18 mouse cellular contexts compared by ENCODE assay signal in genomic region chr6:140661111-140661510, GRCm38 (mm10). TPM values are rescaled to one million over a fixed set of nuclear protein-coding genes. Genes with fewer than 3 reads are reported as not detected.
DNase-seq lines count a peak whose midpoint lies in the region; ATAC-seq and TF ChIP-seq lines count a peak whose summit lies in the region.
"Had no signal": no experiment of that assay in that cellular context is flagged by ENCODE, and none has a peak within 500 bp of the region (broad histone marks: within the 10 kb centered on the region; RNA-seq: fewer than 3 reads in every experiment).

No protein-coding gene starts in this region.

- DNase-seq in forebrain, embryonic 14.5 days (ENCODE audit: low spot score) = peak; percentile 54
- no peak for DNase-seq in forebrain, embryonic 11.5 days (ENCODE audit: low spot score)
- no peak for DNase-seq in limb, embryonic 10.5 days (ENCODE audit: low spot score)
- DNase-seq in fat pad, adult 2 months (ENCODE audit: extremely low read depth, low read depth, low spot score) = peak; percentile 34
- peak; percentile 31 for DNase-seq in liver, postnatal 0 days
- no peak for DNase-seq in left cerebral cortex, postnatal 4 days
- DNase-seq in midbrain, embryonic 10.5 days (ENCODE audit: low spot score) = no peak
- DNase-seq: adrenal gland, adult 8-10 months; cerebellum, adult 8-10 months; gastrocnemius, postnatal 10 days had no signal

- peak; percentile 41; the same call in 1 of the 2 replicates for ATAC-seq in forebrain, embryonic 14.5 days
- ATAC-seq in forebrain, embryonic 11.5 days (replicated peaks; ENCODE audit: low FRiP score) = no peak
- ATAC-seq in limb, embryonic 13.5 days (ENCODE audit: low FRiP score, low read depth) = no peak
- peak; percentile 80 for ATAC-seq in liver, postnatal 0 days
- ATAC-seq: inflammation-experienced regulatory T-cells, adult 6 months had no signal

- no peaks in the 10 kb centered on the region for H3K9me3 ChIP-seq in forebrain, embryonic 14.5 days (replicated peaks; ENCODE audit: control insufficient read depth, low read length)
- H3K9me3 ChIP-seq in forebrain, embryonic 11.5 days (ENCODE audit: control insufficient read depth, low read length) = no peaks in the 10 kb centered on the region
- no peaks in the 10 kb centered on the region for H3K9me3 ChIP-seq in limb, embryonic 13.5 days
- no peaks in the 10 kb centered on the region for H3K9me3 ChIP-seq in limb, embryonic 10.5 days (replicated peaks)
- H3K9me3 ChIP-seq in liver, postnatal 0 days (ENCODE audit: low read length) = no peaks in the 10 kb centered on the region
- H3K9me3 ChIP-seq in midbrain, embryonic 10.5 days (replicated peaks) = no peaks in the 10 kb centered on the region
- H3K9me3 ChIP-seq: embryonic facial prominence, embryonic 12.5 days; heart, embryonic 12.5 days; kidney, embryonic 15.5 days; lung, embryonic 15.5 days; megakaryocyte, embryonic 14.5 days had no signal

- no peak for TF ChIP-seq CTCF in liver, postnatal 0 days (IDR thresholded peaks at IDR 0.05; ENCODE audit: low read depth)

- H3K4me3 ChIP-seq in forebrain, embryonic 14.5 days (ENCODE audit: low read depth, low read length) = no peak overlapping the region
- no peak overlapping the region for H3K4me3 ChIP-seq in forebrain, embryonic 11.5 days (ENCODE audit: low read depth, low read length)
- H3K4me3 ChIP-seq in limb, embryonic 13.5 days = no peak overlapping the region
- H3K4me3 ChIP-seq in limb, embryonic 10.5 days = no peak overlapping the region
- no peak overlapping the region for H3K4me3 ChIP-seq in liver, postnatal 0 days (ENCODE audit: low read depth, low read length)
- H3K4me3 ChIP-seq in midbrain, embryonic 10.5 days = no peak overlapping the region
- H3K4me3 ChIP-seq: embryonic facial prominence, embryonic 12.5 days; heart, embryonic 12.5 days; kidney, embryonic 15.5 days; lung, embryonic 15.5 days; megakaryocyte, embryonic 14.5 days had no signal

- intact Hi-C loops in left cerebral cortex, postnatal 4 days (cut with DNase I) = no loop called here

- no peaks in the 10 kb centered on the region for H3K36me3 ChIP-seq in forebrain, embryonic 14.5 days (ENCODE audit: control insufficient read depth, insufficient read depth, low read length)
- H3K36me3 ChIP-seq in forebrain, embryonic 11.5 days (ENCODE audit: control insufficient read depth, insufficient read depth, low read length) = no peaks in the 10 kb centered on the region
- H3K36me3 ChIP-seq in limb, embryonic 13.5 days = peaks cover 13% of the 10 kb centered on the region
- no peaks in the 10 kb centered on the region for H3K36me3 ChIP-seq in limb, embryonic 10.5 days
- H3K36me3 ChIP-seq in liver, postnatal 0 days (replicated peaks; ENCODE audit: insufficient read depth, low read length) = no peaks in the 10 kb centered on the region
- H3K36me3 ChIP-seq in midbrain, embryonic 10.5 days = 0 out of 2 replicates have a peak, but pooled peaks cover 1% of the 10 kb centered on the region
- H3K36me3 ChIP-seq: embryonic facial prominence, embryonic 12.5 days; heart, embryonic 12.5 days; lung, embryonic 15.5 days had no signal

- H3K9ac ChIP-seq in forebrain, embryonic 14.5 days (ENCODE audit: low read length) = no peak overlapping the region
- no peak overlapping the region for H3K9ac ChIP-seq in forebrain, embryonic 11.5 days (ENCODE audit: low read length)
- H3K9ac ChIP-seq in limb, embryonic 13.5 days = no peak overlapping the region
- H3K9ac ChIP-seq in liver, postnatal 0 days (replicated peaks) = no peak overlapping the region
- H3K9ac ChIP-seq: embryonic facial prominence, embryonic 12.5 days; heart, embryonic 12.5 days; kidney, embryonic 15.5 days; lung, embryonic 15.5 days had no signal

- 82% methylated on average over 10 of the region's 10 CpGs for WGBS in forebrain, embryonic 14.5 days
- WGBS in forebrain, embryonic 11.5 days = 95% methylated on average over 10 of the region's 10 CpGs
- 84% methylated on average over 10 of the region's 10 CpGs for WGBS in limb, embryonic 13.5 days
- 94% methylated on average over 10 of the region's 10 CpGs for WGBS in limb, embryonic 10.5 days
- WGBS in liver, postnatal 0 days (ENCODE audit: insufficient replicate concordance) = 63% methylated on average over 10 of the region's 10 CpGs
- 94% methylated on average over 10 of the region's 10 CpGs for WGBS in midbrain, embryonic 10.5 days

- H3K27ac ChIP-seq in forebrain, embryonic 14.5 days (ENCODE audit: low read depth, low read length) = no peak overlapping the region
- H3K27ac ChIP-seq in forebrain, embryonic 11.5 days (ENCODE audit: low read depth, low read length) = no peak overlapping the region
- H3K27ac ChIP-seq in limb, embryonic 13.5 days = 0 out of 2 replicates have a peak overlapping the region, but pooled peaks have one; percentile 15
- H3K27ac ChIP-seq in limb, embryonic 10.5 days = no peak overlapping the region
- H3K27ac ChIP-seq in liver, postnatal 0 days (ENCODE audit: low read depth) = 0 out of 2 replicates have a peak overlapping the region, but pooled peaks have one; percentile 26
- H3K27ac ChIP-seq in midbrain, embryonic 10.5 days (replicated peaks) = no peak overlapping the region
- H3K27ac ChIP-seq: embryonic facial prominence, embryonic 12.5 days; kidney, embryonic 15.5 days; lung, embryonic 15.5 days had no signal

- H3K4me2 ChIP-seq in forebrain, embryonic 14.5 days (ENCODE audit: low read length) = no peak overlapping the region
- H3K4me2 ChIP-seq in forebrain, embryonic 11.5 days (ENCODE audit: low read depth, low read length, severe bottlenecking) = no peak overlapping the region
- H3K4me2 ChIP-seq in limb, embryonic 13.5 days (replicated peaks) = no peak overlapping the region
- 0 out of 2 replicates have a peak overlapping the region, but pooled peaks have one; percentile 26 for H3K4me2 ChIP-seq in liver, postnatal 0 days (ENCODE audit: low read depth, low read length)
- H3K4me2 ChIP-seq: embryonic facial prominence, embryonic 12.5 days; heart, embryonic 12.5 days; kidney, embryonic 15.5 days; lung, embryonic 15.5 days had no signal

- H3K4me1 ChIP-seq in forebrain, embryonic 14.5 days (ENCODE audit: control insufficient read depth, insufficient read depth, low read length) = no peaks in the 10 kb centered on the region; the same call in 1 of the 2 replicates
- H3K4me1 ChIP-seq in forebrain, embryonic 11.5 days (replicated peaks; ENCODE audit: control insufficient read depth, insufficient read depth, low read length) = no peaks in the 10 kb centered on the region
- H3K4me1 ChIP-seq in limb, embryonic 13.5 days = peaks cover 10% of the 10 kb centered on the region
- peaks cover 10% of the 10 kb centered on the region for H3K4me1 ChIP-seq in limb, embryonic 10.5 days
- H3K4me1 ChIP-seq in liver, postnatal 0 days (ENCODE audit: insufficient read depth) = peaks cover 17% of the 10 kb centered on the region
- H3K4me1 ChIP-seq in midbrain, embryonic 10.5 days = peaks cover 2% of the 10 kb centered on the region; the same call in 1 of the 2 replicates

- no peak for TF ChIP-seq EP300 in liver, postnatal 0 days (IDR thresholded peaks at IDR 0.05; ENCODE audit: low read depth)

- H3K27me3 ChIP-seq in forebrain, embryonic 14.5 days (replicated peaks; ENCODE audit: control insufficient read depth, insufficient read depth, low read length) = no peaks in the 10 kb centered on the region
- no peaks in the 10 kb centered on the region for H3K27me3 ChIP-seq in forebrain, embryonic 11.5 days (ENCODE audit: control insufficient read depth, insufficient read depth, low read length)
- no peaks in the 10 kb centered on the region for H3K27me3 ChIP-seq in limb, embryonic 13.5 days
- H3K27me3 ChIP-seq in limb, embryonic 10.5 days (ENCODE audit: low read depth, poor library complexity, severe bottlenecking) = no peaks in the 10 kb centered on the region
- no peaks in the 10 kb centered on the region for H3K27me3 ChIP-seq in liver, postnatal 0 days (ENCODE audit: insufficient read depth, low read length)
- no peaks in the 10 kb centered on the region for H3K27me3 ChIP-seq in midbrain, embryonic 10.5 days (ENCODE audit: low read depth, poor library complexity, severe bottlenecking)
- H3K27me3 ChIP-seq: CH12.LX; embryonic facial prominence, embryonic 12.5 days; heart, embryonic 12.5 days; kidney, embryonic 15.5 days; lung, embryonic 15.5 days; megakaryocyte, embryonic 14.5 days had no signal

RNA-seq across cellular contexts. Expression of gene Aebp2, which starts 38.6 kb away (rescaled TPM):
- polyA plus RNA-seq in forebrain, embryonic 14.5 days (2014; fragmentation: Nextera tagmentation; extraction: Ambion mirVana) = 7.7 and 8.4 TPM in 2 replicates
- polyA plus RNA-seq in forebrain, embryonic 11.5 days (2014; fragmentation: Nextera tagmentation; extraction: Ambion mirVana) = 15.1 and 15.2 TPM in 2 replicates
- 17.7 and 18.0 TPM in 2 replicates for polyA plus RNA-seq in limb, embryonic 13.5 days (2015; fragmentation: Nextera tagmentation; extraction: Ambion mirVana)
- polyA plus RNA-seq in limb, embryonic 10.5 days (2016; fragmentation: Nextera tagmentation; extraction: Ambion mirVana) = 9.1 and 9.2 TPM in 2 replicates
- polyA plus RNA-seq in liver, postnatal 0 days (2015; fragmentation: Nextera tagmentation; extraction: Ambion mirVana) = 3.5 and 3.7 TPM in 2 replicates
- 10 to 100 TPM; 42.3 to 42.8 TPM for total RNA-seq in left cerebral cortex, postnatal 4 days (2021)
- polyA plus RNA-seq in midbrain, embryonic 10.5 days (2016; fragmentation: Nextera tagmentation; extraction: Ambion mirVana) = 12.3 and 14.9 TPM in 2 replicates

Comparison
In these comparisons a context has a peak if more than half of its experiments do, and no peak if none do; other contexts are left out.
1. ATAC-seq: peak in forebrain, embryonic 14.5 days (single experiment) and liver, postnatal 0 days (single experiment); none in forebrain, embryonic 11.5 days (single experiment) and limb, embryonic 13.5 days (single experiment).
2. DNase-seq: peak in forebrain, embryonic 14.5 days (single experiment), fat pad, adult 2 months (single experiment) and liver, postnatal 0 days (single experiment); none in forebrain, embryonic 11.5 days (single experiment), limb, embryonic 10.5 days (single experiment), left cerebral cortex, postnatal 4 days (single experiment) and midbrain, embryonic 10.5 days (single experiment).
3. H3K27ac ChIP-seq: peak in limb, embryonic 13.5 days (single experiment) and liver, postnatal 0 days (single experiment); none in forebrain, embryonic 14.5 days (single experiment), forebrain, embryonic 11.5 days (single experiment), limb, embryonic 10.5 days (single experiment) and midbrain, embryonic 10.5 days (single experiment).